Mouse (Mus musculus) lung, postnatal 0 days (tissue): ENCODE measurements at regions not wholly inside any gene's neighbourhood (a gene's known extent, or its start where the extent isn't known, plus 50 kb on each side); places are given as distances from the start of the nearest gene placed in this dataset.

Experiments
- ATAC-seq: fragments of 200-750 bp; cut with Nextera tagmentation; 2 replicates; pipeline ENCODE4 v1.8.0; 2017; ENCODE audit warnings: moderate library complexity
- DNase-seq: peaks from one replicate; pipeline ENCODE4 v3.0.0-alpha.2; 2016; ENCODE audit warnings: low spot score
- H3K27ac ChIP-seq: fragments of 300-500 bp; sonication (generic); 2 replicates; pipeline ENCODE4 v1.5.1; 2014; ENCODE audit warnings: antibody characterized with exemption, mild to moderate bottlenecking, low read length, mixed read lengths
- H3K27me3 ChIP-seq: fragments of 300-500 bp; sonication (generic); replicated peaks from 2 replicates; pipeline ENCODE4 v1.6.1; 2014; ENCODE audit warnings: low read length, mixed read lengths; ENCODE audit not compliant: insufficient read depth
- H3K36me3 ChIP-seq: fragments of 300-500 bp; sonication (generic); 2 replicates; pipeline ENCODE4 v1.6.1; 2014; ENCODE audit warnings: low read length, mixed read lengths; ENCODE audit not compliant: insufficient read depth
- H3K4me1 ChIP-seq: fragments of 300-500 bp; sonication (generic); 2 replicates; pipeline ENCODE4 v1.6.1; 2014; ENCODE audit warnings: antibody characterized with exemption, low read depth, low read length, mixed read lengths; ENCODE audit not compliant: insufficient read depth
- H3K4me2 ChIP-seq: fragments of 300-500 bp; sonication (generic); replicated peaks from 2 replicates; pipeline ENCODE4 v1.6.1; 2014; ENCODE audit warnings: low read depth, mild to moderate bottlenecking, low read length, moderate library complexity, mixed read lengths
- H3K4me3 ChIP-seq: fragments of 300-500 bp; sonication (generic); 2 replicates; pipeline ENCODE4 v1.5.1; 2014; ENCODE audit warnings: low read depth, low read length
- H3K9ac ChIP-seq: fragments of 300-500 bp; sonication (generic); replicated peaks from 2 replicates; pipeline ENCODE4 v1.6.1; 2014; ENCODE audit warnings: low read depth, mild to moderate bottlenecking
- H3K9me3 ChIP-seq: fragments of 300-500 bp; sonication (generic); 2 replicates; pipeline ENCODE4 v1.6.1; 2016; ENCODE audit warnings: low read length, mixed read lengths
- CTCF ChIP-seq: IDR thresholded peaks from 2 replicates; pipeline ENCODE4 v1.5.1; 2016; ENCODE audit warnings: antibody characterized with exemption, mild to moderate bottlenecking
- EP300 ChIP-seq: IDR thresholded peaks from 2 replicates; pipeline ENCODE4 v1.6.1; 2016; ENCODE audit warnings: antibody characterized with exemption, mild to moderate bottlenecking, control low read depth
- WGBS: fragments of 180-500 bp; shearing (Covaris S2); extraction: QIAGEN DNeasy Blood & Tissue Kit; methylation state at CpG from one replicate; pipeline ENCODE4 v1.1.7; 2014; 5-methylcytosine and 5-hydroxymethylcytosine counted together

DNA sequence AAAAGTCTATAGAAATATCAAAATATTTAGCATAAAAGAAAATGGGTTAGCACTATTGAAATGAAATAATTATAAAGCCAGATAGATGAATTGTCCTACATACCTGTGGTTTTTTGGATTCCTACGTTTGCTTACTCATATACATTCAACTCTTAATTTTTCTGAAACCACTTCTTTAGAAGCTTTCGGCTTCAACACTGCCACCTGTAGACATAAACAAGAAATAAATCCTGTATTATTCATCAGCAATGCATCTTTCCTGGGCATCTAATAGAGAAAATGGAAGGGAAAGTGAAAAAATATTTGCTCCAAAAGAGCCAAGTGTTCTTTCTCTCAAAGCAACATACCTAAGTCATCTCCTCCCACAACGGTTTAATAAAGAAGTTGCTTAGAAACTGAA, 245.7 kb downstream of the Tex13c3 start:
- DNase-seq = no peak
- Histone ChIP-seq H3K4me3 (no peak overlapping the region), H3K9ac (no peak overlapping the region), H3K36me3 (no peaks in the 10 kb centered on the region), H3K4me1 (no peaks in the 10 kb centered on the region), H3K27me3 (no peaks in the 10 kb centered on the region), H3K4me2 (no peak overlapping the region), H3K27ac (no peak overlapping the region), H3K9me3 (no peaks in the 10 kb centered on the region)
- no peak for ATAC-seq
- 51% methylated on average over 3 of the region's 3 CpGs for WGBS
- TF ChIP-seq CTCF (peak; percentile 13; the same call in 1 of the 2 replicates), EP300 (no peak)

- ATAC-seq (no peak), DNase-seq (no peak)
- no peak overlapping the region for H3K4me2 ChIP-seq
- no peaks in the 10 kb centered on the region for H3K4me1 ChIP-seq
- 72% methylated on average over 3 of the region's 3 CpGs for WGBS
- no peak overlapping the region for H3K4me3 ChIP-seq
- no peak overlapping the region for H3K9ac ChIP-seq
- no peak for TF ChIP-seq CTCF
- TF ChIP-seq EP300 = no peak
- no peaks in the 10 kb centered on the region for H3K27me3 ChIP-seq
- no peaks in the 10 kb centered on the region for H3K9me3 ChIP-seq
- H3K27ac ChIP-seq = no peak overlapping the region
- H3K36me3 ChIP-seq = no peaks in the 10 kb centered on the region
These were observed 249.3 kb downstream of the Tex13c3 start for GRCm38 (mm10) chrX:19231823-19232222.

- TF ChIP-seq CTCF (no peak), EP300 (no peak)
These were observed 257.8 kb downstream of the Tex13c3 start for GRCm38 (mm10) chrX:19223336-19223735.

DNA sequence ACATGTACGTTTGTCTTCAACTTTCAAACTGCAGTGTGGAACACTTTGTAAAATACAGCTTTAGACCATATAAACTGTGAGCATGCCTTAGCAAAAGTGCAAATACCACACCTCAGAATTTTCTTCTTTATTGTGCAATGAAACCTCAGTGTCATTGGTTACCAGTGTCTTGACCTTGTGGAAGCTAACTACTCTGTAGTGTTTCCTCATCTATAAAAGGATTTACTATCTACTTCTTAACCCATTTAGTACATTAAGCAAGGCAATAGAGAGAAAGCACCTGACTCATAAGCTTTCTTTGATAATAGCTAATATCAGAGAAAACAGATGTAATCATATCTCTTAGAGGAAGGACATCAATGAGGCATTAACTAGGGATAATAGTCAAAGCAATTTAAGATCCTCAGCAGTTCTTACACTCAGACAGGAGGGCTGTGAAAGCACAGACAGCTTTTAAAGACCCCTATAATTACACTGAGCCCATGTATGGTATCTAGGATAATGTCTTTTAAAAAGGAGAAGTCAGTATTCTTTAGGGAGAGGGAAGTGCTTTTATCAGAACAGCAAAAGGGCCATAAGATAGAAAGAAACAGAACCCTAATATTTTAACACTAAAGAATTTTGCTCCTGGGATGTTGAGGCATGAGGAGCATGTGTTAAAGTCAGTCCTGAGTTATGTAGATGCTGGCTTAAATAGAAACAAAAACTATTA, 260.2 kb downstream of the Tex13c3 start:
- 86% methylated on average over 1 of the region's 1 CpGs for WGBS
- no peak for DNase-seq
- ATAC-seq = no peak

More at GRCm38 (mm10) chrX:19223336-19223735, 257.8 kb downstream of the Tex13c3 start:
- ATAC-seq (no peak), DNase-seq (no peak)
- no peaks in the 10 kb centered on the region for H3K27me3 ChIP-seq
- H3K9ac ChIP-seq = no peak overlapping the region
- H3K4me1 ChIP-seq = no peaks in the 10 kb centered on the region
- no peaks in the 10 kb centered on the region for H3K36me3 ChIP-seq
- H3K9me3 ChIP-seq = no peaks in the 10 kb centered on the region
- H3K4me3 ChIP-seq = no peak overlapping the region
- H3K4me2 ChIP-seq = no peak overlapping the region
- H3K27ac ChIP-seq = no peak overlapping the region

DNA sequence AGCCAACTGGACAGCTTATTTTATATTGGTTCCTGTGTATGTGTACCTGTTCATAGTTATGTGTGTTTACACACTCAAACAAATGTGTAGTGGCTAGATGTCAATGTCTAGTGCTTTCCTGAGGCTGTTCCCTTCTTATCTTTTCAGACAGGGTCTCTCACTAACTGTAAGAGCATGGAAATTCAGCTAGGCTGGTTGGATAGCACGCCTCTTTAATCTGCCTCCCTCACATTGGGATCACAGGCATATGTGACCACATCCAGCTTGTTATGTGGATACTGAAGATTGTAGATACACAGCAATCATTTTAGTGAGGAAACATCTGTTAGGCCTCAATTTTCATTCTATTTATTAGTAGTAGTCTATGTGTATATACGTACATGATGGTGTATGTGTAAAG, 261.4 kb downstream of the Tex13c3 start:
- no peak for ATAC-seq
- no peak for DNase-seq
- H3K36me3 ChIP-seq = no peaks in the 10 kb centered on the region
- no peaks in the 10 kb centered on the region for H3K9me3 ChIP-seq
- no peaks in the 10 kb centered on the region for H3K27me3 ChIP-seq
- H3K4me2 ChIP-seq = no peak overlapping the region
- H3K4me1 ChIP-seq = no peaks in the 10 kb centered on the region
- H3K4me3 ChIP-seq = no peak overlapping the region
- TF ChIP-seq CTCF = no peak
- WGBS = 67% methylated on average over 2 of the region's 2 CpGs
- H3K27ac ChIP-seq = no peak overlapping the region
- H3K9ac ChIP-seq = no peak overlapping the region

More for the DNA sequence above, 260.2 kb downstream of the Tex13c3 start:
- no peak overlapping the region for H3K4me3 ChIP-seq
- no peak overlapping the region for H3K9ac ChIP-seq
- H3K27ac ChIP-seq = no peak overlapping the region
- no peak for TF ChIP-seq EP300
- TF ChIP-seq CTCF = no peak
- no peak overlapping the region for H3K4me2 ChIP-seq
- H3K4me1 ChIP-seq = no peaks in the 10 kb centered on the region
- no peaks in the 10 kb centered on the region for H3K27me3 ChIP-seq
- no peaks in the 10 kb centered on the region for H3K9me3 ChIP-seq
- H3K36me3 ChIP-seq = no peaks in the 10 kb centered on the region

GRCm38 (mm10) chrX:19219301-19219700, 261.8 kb downstream of the Tex13c3 start:
- H3K27me3 ChIP-seq = no peaks in the 10 kb centered on the region
- H3K4me1 ChIP-seq = no peaks in the 10 kb centered on the region
- H3K36me3 ChIP-seq = no peaks in the 10 kb centered on the region
- H3K9ac ChIP-seq = no peak overlapping the region
- no peak for DNase-seq
- no peaks in the 10 kb centered on the region for H3K9me3 ChIP-seq
- no peak overlapping the region for H3K4me3 ChIP-seq
- no peak for TF ChIP-seq CTCF
- TF ChIP-seq EP300 = no peak
- no peak overlapping the region for H3K27ac ChIP-seq
- WGBS = 77% methylated on average over 2 of the region's 2 CpGs
- ATAC-seq = no peak
- no peak overlapping the region for H3K4me2 ChIP-seq

DNA sequence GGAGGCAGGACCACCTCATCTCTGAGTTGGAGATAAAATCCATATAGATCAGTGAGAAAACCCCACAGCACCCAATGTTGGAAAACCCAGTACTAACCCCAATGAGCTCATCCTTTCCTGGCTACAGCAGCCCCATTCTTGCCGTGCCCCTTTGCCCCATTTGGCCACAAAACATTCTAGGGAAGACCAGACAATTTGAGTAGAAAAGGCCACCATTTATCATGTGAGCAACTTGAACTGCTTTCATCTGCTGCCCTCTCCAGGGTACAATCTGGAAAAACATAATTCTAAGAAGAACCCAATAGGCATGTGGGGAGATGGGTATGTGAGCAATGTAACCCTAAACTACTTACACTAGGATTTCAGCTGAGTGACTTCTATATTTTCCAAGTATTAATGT, 274.7 kb downstream of the Tex13c3 start:
- H3K4me1 ChIP-seq = no peaks in the 10 kb centered on the region
- H3K4me2 ChIP-seq = no peak overlapping the region
- WGBS = 29% methylated on average over 1 of the region's 1 CpGs
- H3K9ac ChIP-seq = no peak overlapping the region
- TF ChIP-seq CTCF (peak; percentile 35), EP300 (no peak)
- H3K9me3 ChIP-seq = no peaks in the 10 kb centered on the region
- no peak overlapping the region for H3K27ac ChIP-seq
- H3K27me3 ChIP-seq = no peaks in the 10 kb centered on the region
- H3K4me3 ChIP-seq = no peak overlapping the region
- no peaks in the 10 kb centered on the region for H3K36me3 ChIP-seq
- ATAC-seq (no peak), DNase-seq (peak; percentile 5)
